Mouse (Mus musculus) heart, adult 9 months (tissue): ENCODE results near the gene Smim15.
A peak's percentile ranks its signal among the peaks of the same experiment; 100 is the strongest.

Source experiments
- DNase-seq, 2 experiments: peaks; one replicate each; pipeline ENCODE4 v3.0.0; 2022; ENCODE audit warnings: low spot score in 2 of 2

Smim15 gene

DNA sequence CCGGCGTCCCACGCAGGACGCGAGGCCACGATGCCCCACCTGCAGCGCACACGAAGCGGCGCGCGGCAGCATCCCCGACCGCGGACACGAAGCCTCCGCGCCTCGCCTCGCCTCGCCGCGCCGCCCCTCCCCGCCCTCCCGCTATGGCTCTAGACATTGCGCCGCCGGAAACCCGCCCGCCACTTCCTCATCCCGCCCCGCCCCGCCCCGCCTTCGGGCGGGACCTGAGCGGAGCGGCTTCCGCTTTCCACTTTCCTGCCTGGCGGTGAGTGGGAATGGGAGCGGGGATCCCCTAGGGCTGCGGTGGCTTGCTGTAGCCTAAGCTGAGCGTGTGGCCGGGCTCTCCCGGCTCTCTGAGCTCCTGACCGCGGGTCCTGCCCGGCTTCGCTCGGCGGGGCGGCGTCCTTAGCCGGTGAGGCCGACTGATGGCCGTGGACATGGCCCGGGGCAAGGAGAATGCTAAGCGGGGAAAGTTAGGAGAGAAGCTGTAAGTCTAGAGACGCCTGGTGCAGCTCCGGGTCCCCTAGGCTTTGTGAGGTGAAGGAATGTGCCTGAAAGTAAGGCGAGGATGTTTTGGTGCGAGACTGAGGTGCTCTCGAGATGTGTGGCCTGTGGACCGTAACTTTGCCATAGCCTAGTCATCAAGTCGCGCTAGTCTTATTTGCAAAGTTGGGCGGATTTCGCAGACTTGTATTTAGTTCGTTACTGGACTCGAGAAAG, at the start of gene Smim15:
Gene Smim15 (plus strand): TSS at position 225 of the 720 bp plus-strand sequence.
- peak; percentile 89 to 91 for DNase-seq

- no peak for DNase-seq
Observed at GRCm38 (mm10) chr13:107995211-107995610, 49.0 kb upstream of the Smim15 start.

DNA sequence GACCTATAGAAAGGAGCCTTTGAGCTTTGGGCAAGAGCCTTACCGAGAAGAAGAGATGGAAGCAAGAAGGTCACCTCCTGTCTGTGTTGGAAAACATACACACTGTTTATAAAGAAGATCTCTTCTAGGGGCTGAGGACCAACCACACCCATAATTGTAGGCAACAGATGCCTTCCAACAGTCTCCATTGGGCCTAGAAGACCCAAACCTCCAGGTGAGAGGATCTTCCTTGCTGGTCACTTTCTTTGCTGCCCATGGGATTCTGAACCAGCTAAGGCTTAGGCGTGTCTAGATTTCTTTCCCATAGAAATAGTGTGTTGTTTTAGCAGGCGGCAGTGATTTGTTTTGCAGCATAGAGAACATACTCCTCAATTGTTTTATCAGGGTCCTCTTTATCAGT, 47.9 kb upstream of the Smim15 start:
- DNase-seq = no peak

- DNase-seq = no peak
Observed at GRCm38 (mm10) chr13:108007861-108008260, 36.4 kb upstream of the Smim15 start.

GRCm38 (mm10) chr13:108013110-108013509, 31.1 kb upstream of the Smim15 start:
- DNase-seq = no peak

- DNase-seq = no peak
Observed at GRCm38 (mm10) chr13:108013839-108014238, 30.4 kb upstream of the Smim15 start.

DNA sequence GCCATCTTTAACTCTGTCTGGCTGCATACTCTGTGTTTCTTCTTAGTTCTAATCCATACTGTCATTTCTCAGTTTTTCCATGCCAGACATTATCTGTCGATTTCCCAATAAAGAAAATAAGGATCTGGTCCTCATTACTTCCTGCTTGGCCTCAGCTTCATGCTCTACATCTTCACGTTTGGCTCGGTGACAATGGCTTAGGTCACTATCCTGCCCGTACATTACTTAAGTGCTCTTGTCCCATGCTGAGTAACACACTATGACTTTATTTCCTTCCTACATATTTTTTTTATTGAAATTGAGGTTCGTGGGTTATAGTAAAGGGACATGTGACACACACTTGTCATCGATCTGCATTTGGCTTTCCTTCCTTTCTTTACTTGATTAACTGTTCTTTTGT, 29.1 kb upstream of the Smim15 start:
- no peak for DNase-seq

GRCm38 (mm10) chr13:108017349-108017748, 26.9 kb upstream of the Smim15 start:
- no peak for DNase-seq

GRCm38 (mm10) chr13:108025802-108026201, 18.4 kb upstream of the Smim15 start:
- no peak for DNase-seq

GRCm38 (mm10) chr13:108032789-108033188, 11.5 kb upstream of the Smim15 start:
- DNase-seq = no peak

- no peak for DNase-seq
Observed at GRCm38 (mm10) chr13:108039375-108039774, 4.9 kb upstream of the Smim15 start.

DNA sequence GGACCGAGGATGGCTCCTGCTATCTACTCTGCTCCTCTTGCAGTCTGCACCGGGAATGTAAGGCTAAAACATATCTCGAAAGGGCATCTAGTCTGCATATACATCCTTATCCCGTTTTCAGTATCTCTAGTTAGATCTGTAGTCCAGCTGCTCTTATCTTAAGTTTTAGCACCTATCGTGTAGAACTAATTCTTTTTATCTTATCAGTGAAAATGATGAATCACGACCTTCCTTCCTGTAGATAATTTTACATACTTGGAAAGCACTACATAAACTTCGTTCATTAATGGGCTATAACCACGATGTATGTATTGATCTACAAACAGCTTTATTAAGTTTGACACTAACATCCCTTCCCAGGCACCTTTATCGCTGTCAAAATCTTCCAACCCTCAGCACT, 4.3 kb upstream of the Smim15 start:
- no peak for DNase-seq

GRCm38 (mm10) chr13:108040451-108040850, 3.8 kb upstream of the Smim15 start:
- DNase-seq = no peak

GRCm38 (mm10) chr13:108041358-108041757, 2.9 kb upstream of the Smim15 start:
- DNase-seq = peak; percentile 38 to 52

DNA sequence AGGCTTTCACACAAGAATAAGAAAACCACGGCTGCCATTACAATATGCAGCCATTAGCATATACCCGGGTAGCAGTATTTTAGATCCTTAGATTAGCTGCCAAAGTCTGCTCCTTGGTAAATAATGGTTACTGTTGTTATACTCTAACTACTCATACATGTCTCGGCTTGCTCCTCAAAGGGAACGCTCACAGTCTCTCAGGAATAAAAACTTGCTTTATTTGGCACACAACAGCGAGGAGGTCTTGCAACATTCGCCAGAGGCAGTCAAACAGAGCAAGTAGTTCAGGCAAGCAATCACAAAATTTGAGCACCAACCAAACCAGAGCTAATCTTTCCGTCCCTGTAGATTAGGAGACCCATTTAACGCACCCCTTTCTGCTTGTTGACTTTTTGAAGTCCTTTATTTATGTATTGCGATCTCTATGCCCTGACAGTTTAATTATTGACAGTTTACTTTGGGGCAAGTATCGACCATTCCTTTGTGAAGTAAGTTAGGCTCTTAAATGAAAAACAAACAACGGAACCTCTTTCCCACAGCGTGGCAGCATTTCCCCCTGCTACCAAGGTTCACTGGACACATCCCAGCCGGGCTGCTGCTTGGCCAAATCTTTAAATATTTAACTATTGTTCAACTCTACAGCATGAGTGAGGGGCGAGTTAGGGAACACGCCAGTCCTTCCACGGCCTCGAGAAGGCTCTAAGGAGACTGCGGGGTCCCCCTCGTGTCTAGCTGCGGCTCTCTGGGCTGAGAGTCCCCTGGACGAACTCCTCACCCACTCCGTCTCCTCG, 620 bp upstream of the Smim15 start:
- peak; percentile 54 to 57 for DNase-seq

GRCm38 (mm10) chr13:108045646-108046045, 1.4 kb downstream of the Smim15 start:
- DNase-seq = no peak

- no peak for DNase-seq
Observed at GRCm38 (mm10) chr13:108046071-108046470, 1.8 kb downstream of the Smim15 start.

- DNase-seq = no peak
Observed at GRCm38 (mm10) chr13:108046891-108047290, 2.6 kb downstream of the Smim15 start.

DNA sequence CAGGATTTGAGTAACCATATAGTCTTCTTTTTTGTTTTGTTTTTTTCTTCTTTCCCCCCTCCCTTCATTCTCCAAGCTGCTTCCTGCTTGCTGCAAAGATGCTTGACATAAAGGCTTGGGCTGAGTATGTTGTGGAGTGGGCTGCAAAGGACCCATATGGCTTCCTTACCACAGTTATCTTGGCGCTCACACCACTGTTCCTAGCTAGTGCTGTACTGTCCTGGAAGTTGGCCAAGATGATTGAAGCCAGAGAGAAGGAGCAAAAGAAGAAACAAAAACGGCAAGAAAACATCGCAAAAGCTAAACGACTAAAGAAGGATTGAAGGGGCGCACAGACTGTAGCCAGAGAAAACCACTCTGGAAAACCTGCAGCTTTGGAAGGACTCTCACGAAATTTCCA, 3.1 kb downstream of the Smim15 start:
- no peak for DNase-seq

DNA sequence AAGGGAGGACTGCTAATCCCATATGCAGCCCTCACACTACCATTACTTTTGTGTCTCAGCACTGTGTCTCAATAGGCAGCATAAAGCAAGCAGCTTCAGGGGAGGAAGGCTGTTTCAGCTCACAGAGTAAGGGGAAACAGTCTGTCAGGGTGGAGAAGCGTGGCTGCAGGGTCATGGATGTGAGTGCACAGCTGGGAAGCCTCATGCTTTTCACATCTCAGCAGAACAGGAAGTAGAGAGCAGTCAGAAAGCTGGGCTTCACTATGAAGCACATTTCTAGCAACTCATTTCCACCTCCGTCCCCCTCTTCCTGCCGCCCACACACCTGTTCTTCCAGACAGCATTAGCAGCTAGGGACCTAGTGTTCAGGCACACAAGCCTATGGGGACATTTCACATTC, 12.7 kb downstream of the Smim15 start:
- peak in 1 of 2 experiments; percentile 24 for DNase-seq

DNA sequence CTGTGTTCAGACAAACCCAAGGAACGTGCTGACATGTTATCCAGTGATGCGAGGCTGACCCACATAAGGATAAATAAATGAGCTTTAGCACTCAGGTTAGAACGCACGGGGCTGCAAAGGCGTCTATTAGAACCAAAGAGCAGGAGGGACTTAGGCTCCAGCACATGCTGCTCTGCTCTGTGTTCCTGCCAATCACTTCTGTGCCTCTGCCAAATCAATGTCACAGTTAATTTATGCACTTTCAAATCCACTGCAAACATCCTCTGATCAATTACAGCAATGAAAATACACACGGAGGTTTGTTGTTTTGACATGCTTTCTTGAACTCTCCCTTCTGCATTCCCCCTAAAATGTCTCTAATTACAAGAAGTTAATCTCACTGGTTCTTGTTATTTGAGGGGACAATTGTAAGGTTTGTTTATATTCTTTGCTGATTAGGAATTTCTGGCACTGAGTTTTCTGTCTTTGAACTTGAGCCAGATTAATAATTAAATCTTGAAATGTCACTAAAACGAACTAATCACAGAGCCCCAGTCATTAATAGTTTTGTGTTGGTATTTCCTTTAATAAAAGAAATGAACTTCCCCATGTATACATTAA, 16.1 kb downstream of the Smim15 start:
- DNase-seq = no peak

DNA sequence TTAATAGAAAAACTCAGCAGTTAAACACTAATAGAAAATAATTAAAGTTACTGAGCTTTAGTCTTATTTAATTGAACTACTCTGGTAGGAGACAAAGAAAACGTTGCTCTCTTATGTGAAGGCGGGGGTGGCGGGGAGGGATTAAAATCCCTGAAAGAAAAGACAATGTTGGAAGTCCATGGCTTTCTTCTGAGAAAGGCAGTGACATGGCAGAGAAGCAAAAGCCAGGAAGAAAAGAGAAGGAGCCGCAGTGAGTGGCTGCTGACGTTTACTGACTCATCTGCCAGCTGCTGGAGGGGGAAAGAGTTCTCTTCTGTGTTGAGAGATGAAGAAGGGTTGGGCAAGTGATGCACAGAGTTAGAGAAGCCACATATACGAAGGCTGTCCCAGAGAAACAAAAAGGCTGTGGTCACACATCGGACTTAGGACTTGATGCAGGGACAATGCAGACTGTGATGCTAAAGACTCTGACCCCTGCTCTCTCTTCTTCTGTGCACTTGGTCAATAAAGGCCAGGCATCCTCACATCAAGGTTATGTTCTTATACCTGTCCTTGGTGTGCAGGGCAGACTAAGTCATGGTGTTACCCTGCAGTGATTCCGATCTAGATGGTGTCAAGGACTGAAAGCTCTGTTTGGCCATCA, 16.8 kb downstream of the Smim15 start:
- DNase-seq = no peak
